In genomic region chr11:25813446-25813845, GRCm38 (mm10) we compare ENCODE assay signal across 19 mouse cellular contexts.
A peak's percentile ranks its signal among the peaks of the same experiment; 100 is the strongest.
DNase-seq lines count a peak whose midpoint lies in the region; ATAC-seq and TF ChIP-seq lines count a peak whose summit lies in the region.
"Had no signal": no experiment of that assay in that cellular context is flagged by ENCODE, and none has a peak within 500 bp of the region (broad histone marks: within the 10 kb centered on the region; RNA-seq: fewer than 3 reads in every experiment).

No protein-coding gene starts in this region.

- no peaks in the 10 kb centered on the region for H3K9me3 ChIP-seq in midbrain, embryonic 11.5 days (ENCODE audit: control insufficient read depth, low read length)
- H3K9me3 ChIP-seq in midbrain, embryonic 14.5 days (ENCODE audit: control insufficient read depth, low read length), result no peaks in the 10 kb centered on the region
- H3K9me3 ChIP-seq in CH12.LX (replicated peaks; ENCODE audit: low read length), result no peaks in the 10 kb centered on the region
- H3K9me3 ChIP-seq in forebrain, embryonic 10.5 days, result no peaks in the 10 kb centered on the region
- H3K9me3 ChIP-seq: G1E had no signal

- H3K4me1 ChIP-seq in midbrain, embryonic 11.5 days (ENCODE audit: control insufficient read depth, insufficient read depth, low read length), result no peaks in the 10 kb centered on the region
- no peaks in the 10 kb centered on the region for H3K4me1 ChIP-seq in midbrain, embryonic 14.5 days (ENCODE audit: control insufficient read depth, insufficient read depth, low read length)
- peaks cover 0 to 8% of the 10 kb centered on the region in 2 experiments; a peak in 2 of 4 replicates for H3K4me1 ChIP-seq in CH12.LX (ENCODE audit: control insufficient read depth in 1 of 2, insufficient read depth in 2 of 2)
- no peaks in the 10 kb centered on the region for H3K4me1 ChIP-seq in forebrain, embryonic 10.5 days

- TF ChIP-seq POLR2A in CH12.LX (IDR thresholded peaks at IDR 0.05; ENCODE audit: low read depth, low read length), result no peak

- no peak overlapping the region for H3K27ac ChIP-seq in midbrain, embryonic 11.5 days (ENCODE audit: low read depth, low read length)
- no peak overlapping the region for H3K27ac ChIP-seq in midbrain, embryonic 14.5 days (replicated peaks; ENCODE audit: low read depth, low read length)
- H3K27ac ChIP-seq in CH12.LX (ENCODE audit: insufficient read depth, low read depth), result no peak overlapping the region
- H3K27ac ChIP-seq in forebrain, embryonic 10.5 days, result no peak overlapping the region

- H3K79me2 ChIP-seq in CH12.LX (replicated peaks; ENCODE audit: control insufficient read depth, extremely low read depth, insufficient read depth, poor library complexity, severe bottlenecking), result no peaks in the 10 kb centered on the region

- 74% methylated on average over 2 of the region's 2 CpGs for WGBS in midbrain, embryonic 11.5 days
- 58% methylated on average over 2 of the region's 2 CpGs for WGBS in midbrain, embryonic 14.5 days
- 90% methylated on average over 2 of the region's 2 CpGs for WGBS in forebrain, embryonic 10.5 days

- DNase-seq in midbrain, embryonic 11.5 days (ENCODE audit: low spot score, missing footprints), result peak; percentile 64
- no peak for DNase-seq in midbrain, embryonic 14.5 days
- DNase-seq in CH12.LX (ENCODE audit: extremely low read depth), result peak; percentile 9
- no peak for DNase-seq in forebrain, embryonic 10.5 days (ENCODE audit: extremely low spot score, low spot score)
- DNase-seq: adrenal gland, adult 2 months; adrenal gland, adult 8-10 months; adrenal gland, postnatal 10 days; adrenal gland, postnatal 14 days; adrenal gland, postnatal 25 days; adrenal gland, postnatal 36 days; B cell, adult 2 months; cerebellum, adult 11 months; cerebellum, adult 11-12 months; cerebellum, adult 18-20 months; cerebellum, adult 2 months had no signal

- no peaks in the 10 kb centered on the region for H3K27me3 ChIP-seq in midbrain, embryonic 11.5 days (ENCODE audit: control insufficient read depth, insufficient read depth, low read length)
- H3K27me3 ChIP-seq in midbrain, embryonic 14.5 days (ENCODE audit: control insufficient read depth, insufficient read depth, low read length), result no peaks in the 10 kb centered on the region
- H3K27me3 ChIP-seq in CH12.LX (replicated peaks), result no peaks in the 10 kb centered on the region
- no peaks in the 10 kb centered on the region for H3K27me3 ChIP-seq in forebrain, embryonic 10.5 days (ENCODE audit: poor library complexity, severe bottlenecking)
- H3K27me3 ChIP-seq: Patski had no signal

- in situ Hi-C loops in CH12.LX (cut with MboI; ENCODE audit: low pct_ligation_motif_present, low pct_unique_long_range_greater_than_20kb, low sequenced_read_pairs), result no loop called here

- TF ChIP-seq EP300 in CH12.LX (IDR thresholded peaks at IDR 0.05; ENCODE audit: low read length), result no peak

- no peak overlapping the region for H3K9ac ChIP-seq in midbrain, embryonic 11.5 days (ENCODE audit: low read length)
- H3K9ac ChIP-seq in midbrain, embryonic 14.5 days (replicated peaks; ENCODE audit: low read length), result no peak overlapping the region
- no peak overlapping the region for H3K9ac ChIP-seq in CH12.LX (ENCODE audit: insufficient read depth, low read depth)

- no peak for ATAC-seq in midbrain, embryonic 11.5 days (ENCODE audit: low FRiP score)
- no peak for ATAC-seq in midbrain, embryonic 14.5 days (ENCODE audit: low FRiP score, low TSS enrichment)
- ATAC-seq: activated CD4-positive, CD25-positive, alpha-beta regulatory T cell, adult 4 months; CD4-positive, CD25-positive, alpha-beta regulatory T cell, adult 4 months; Patski had no signal

- H3K4me3 ChIP-seq in midbrain, embryonic 11.5 days (ENCODE audit: low read depth, low read length), result no peak overlapping the region
- H3K4me3 ChIP-seq in midbrain, embryonic 14.5 days (replicated peaks; ENCODE audit: low read depth, low read length), result no peak overlapping the region
- H3K4me3 ChIP-seq in CH12.LX (replicated peaks in 1 of 3; ENCODE audit: low read depth in 2 of 3, low read length in 2 of 3, poor library complexity in 1 of 3), result no peak overlapping the region
- no peak overlapping the region for H3K4me3 ChIP-seq in forebrain, embryonic 10.5 days

- dilution Hi-C loops in CH12.LX (cut with MboI; ENCODE audit: extremely low pct_ligation_motif_present, extremely low pct_unique_long_range_greater_than_20kb, low sequenced_read_pairs), result no loop called here

- H3K4me2 ChIP-seq in midbrain, embryonic 11.5 days, result no peak overlapping the region
- H3K4me2 ChIP-seq in midbrain, embryonic 14.5 days (ENCODE audit: low read length), result no peak overlapping the region
- no peak overlapping the region for H3K4me2 ChIP-seq in CH12.LX (ENCODE audit: insufficient read depth, low read depth, poor library complexity, severe bottlenecking)

- TF ChIP-seq RAD21 in CH12.LX (IDR thresholded peaks at IDR 0.05; ENCODE audit: low read depth, low read length), result no peak

- TF ChIP-seq CTCF in CH12.LX (conservative IDR thresholded peaks at IDR 0.05 in 1 of 2, IDR thresholded peaks at IDR 0.05 in 1 of 2; ENCODE audit: low read depth in 2 of 2, low read length in 2 of 2), result no peak

- no peaks in the 10 kb centered on the region for H3K36me3 ChIP-seq in midbrain, embryonic 11.5 days (ENCODE audit: control insufficient read depth, insufficient read depth, low read length)
- no peaks in the 10 kb centered on the region for H3K36me3 ChIP-seq in midbrain, embryonic 14.5 days (ENCODE audit: control insufficient read depth, insufficient read depth, low read length)
- no peaks in the 10 kb centered on the region for H3K36me3 ChIP-seq in CH12.LX (replicated peaks in 1 of 2; ENCODE audit: control insufficient read depth in 1 of 2, insufficient read depth in 1 of 2, low read length in 1 of 2)
- no peaks in the 10 kb centered on the region for H3K36me3 ChIP-seq in forebrain, embryonic 10.5 days (replicated peaks)
- H3K36me3 ChIP-seq: G1E had no signal

TF ChIP-seq in CH12.LX, 34 proteins besides CTCF, POLR2A, EP300 and RAD21:
- TF ChIP-seq TBP (conservative IDR thresholded peaks at IDR 0.05; ENCODE audit: low read depth, low read length), result peak; percentile 93
- TF ChIP-seq ZMIZ1 (IDR thresholded peaks at IDR 0.05; ENCODE audit: low read depth, low read length), result no peak
- TF ChIP-seq UBTF (IDR thresholded peaks at IDR 0.05; ENCODE audit: low read depth, low read length), result peak; percentile 66; the same call in 1 of the 2 replicates

Comparison
In these comparisons a context has a peak if more than half of its experiments do, and no peak if none do; other contexts are left out.
1. DNase-seq: peak in midbrain, embryonic 11.5 days (single experiment) and CH12.LX (single experiment); none in midbrain, embryonic 14.5 days (single experiment) and forebrain, embryonic 10.5 days (single experiment).